Mouse (Mus musculus): ENCODE results near the gene Isl1. TPM values are rescaled to one million over a fixed set of nuclear protein-coding genes. Genes with fewer than 3 reads are reported as not detected.

Gene Isl1
- polyA plus RNA-seq, 1 experiment from 2014 or later: 5.4 TPM

DNA sequence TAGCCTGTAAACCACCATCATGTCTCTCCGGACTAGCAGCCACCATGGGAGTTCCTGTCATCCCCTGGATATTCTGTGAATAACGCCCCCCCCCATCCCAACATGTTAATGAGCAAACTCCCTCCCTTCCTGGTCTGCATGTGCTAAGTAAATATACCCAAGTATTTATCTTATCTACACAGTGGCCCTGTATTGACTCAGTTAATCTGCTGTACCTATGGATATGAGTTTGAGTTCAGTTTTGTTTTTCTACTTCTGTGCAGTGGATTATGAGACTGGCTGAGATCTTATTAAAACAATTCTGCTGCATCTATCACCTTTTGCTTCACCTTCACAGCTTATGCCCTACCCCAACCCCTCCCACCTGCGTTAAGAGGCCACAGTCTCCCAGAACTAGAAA is 7.8 kb downstream of the Isl1 start:
- Histone ChIP-seq H3K4me2 (ENCODE audit: low read length) (no peak overlapping the region), H3K27me3 (ENCODE audit: control insufficient read depth, insufficient read depth, low read length) (peaks cover 95% of the 10 kb centered on the region)
- ATAC-seq (ENCODE audit: insufficient number of reproducible peaks, insufficient read depth, low FRiP score, low read depth): no peak

DNA sequence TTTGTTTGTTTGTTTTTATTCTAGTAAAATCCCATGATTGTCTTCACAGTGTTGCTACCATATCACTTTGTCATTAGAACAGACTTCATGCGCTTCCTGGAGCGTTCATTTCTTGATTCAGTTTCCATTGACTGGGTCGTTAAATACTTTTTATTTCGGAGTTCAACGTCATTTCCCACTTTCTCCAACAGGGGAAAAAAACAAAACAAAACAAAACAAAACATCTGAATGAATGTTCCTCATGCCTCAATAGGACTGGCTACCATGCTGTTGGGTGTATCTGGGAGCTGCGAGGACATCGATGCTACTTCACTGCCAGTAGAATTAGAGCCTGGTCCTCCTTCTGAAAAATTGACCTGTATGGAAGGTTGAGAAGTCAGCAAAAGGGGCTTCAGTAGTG is 10.2 kb downstream of the Isl1 start:
- H3K9me3 ChIP-seq (ENCODE audit: control insufficient read depth, low read length): no peaks in the 10 kb centered on the region
- H3K36me3 ChIP-seq (ENCODE audit: control insufficient read depth, insufficient read depth, low read length): no peaks in the 10 kb centered on the region
- 39% methylated on average over 7 of the region's 7 CpGs for WGBS
- ATAC-seq (ENCODE audit: insufficient number of reproducible peaks, insufficient read depth, low FRiP score, low read depth): no peak
- H3K4me1 ChIP-seq (ENCODE audit: control insufficient read depth in 2 of 2, insufficient read depth in 2 of 2, low read length in 2 of 2): peaks cover 0 to 7% of the 10 kb centered on the region in 2 experiments; a peak in 3 of 4 replicates
- no peak overlapping the region for H3K4me2 ChIP-seq (ENCODE audit: low read length)
- H3K9ac ChIP-seq (ENCODE audit: low read length): no peak overlapping the region
- H3K4me3 ChIP-seq (ENCODE audit: control insufficient read depth in 1 of 2, insufficient read depth in 1 of 2, low read depth in 1 of 2, low read length in 2 of 2): no peak overlapping the region
- H3K27me3 ChIP-seq (ENCODE audit: control insufficient read depth, insufficient read depth, low read length): peaks cover 97% of the 10 kb centered on the region
- no peak overlapping the region for H3K27ac ChIP-seq (replicated peaks in 1 of 2; ENCODE audit: control insufficient read depth in 1 of 2, insufficient read depth in 1 of 2, low read depth in 2 of 2, low read length in 2 of 2)

More for the DNA sequence above, 7.8 kb downstream of the Isl1 start:
- Histone ChIP-seq H3K4me1 (ENCODE audit: control insufficient read depth in 2 of 2, insufficient read depth in 2 of 2, low read length in 2 of 2) (peaks cover 0 to 7% of the 10 kb centered on the region in 2 experiments; a peak in 3 of 4 replicates), H3K4me3 (ENCODE audit: control insufficient read depth in 1 of 2, insufficient read depth in 1 of 2, low read depth in 1 of 2, low read length in 2 of 2) (no peak overlapping the region), H3K9me3 (ENCODE audit: control insufficient read depth, low read length) (no peaks in the 10 kb centered on the region), H3K27ac (replicated peaks in 1 of 2; ENCODE audit: control insufficient read depth in 1 of 2, insufficient read depth in 1 of 2, low read depth in 2 of 2, low read length in 2 of 2) (no peak overlapping the region), H3K36me3 (ENCODE audit: control insufficient read depth, insufficient read depth, low read length) (no peaks in the 10 kb centered on the region), H3K9ac (ENCODE audit: low read length) (no peak overlapping the region)
- WGBS: 25% methylated on average over 3 of the region's 3 CpGs

DNA sequence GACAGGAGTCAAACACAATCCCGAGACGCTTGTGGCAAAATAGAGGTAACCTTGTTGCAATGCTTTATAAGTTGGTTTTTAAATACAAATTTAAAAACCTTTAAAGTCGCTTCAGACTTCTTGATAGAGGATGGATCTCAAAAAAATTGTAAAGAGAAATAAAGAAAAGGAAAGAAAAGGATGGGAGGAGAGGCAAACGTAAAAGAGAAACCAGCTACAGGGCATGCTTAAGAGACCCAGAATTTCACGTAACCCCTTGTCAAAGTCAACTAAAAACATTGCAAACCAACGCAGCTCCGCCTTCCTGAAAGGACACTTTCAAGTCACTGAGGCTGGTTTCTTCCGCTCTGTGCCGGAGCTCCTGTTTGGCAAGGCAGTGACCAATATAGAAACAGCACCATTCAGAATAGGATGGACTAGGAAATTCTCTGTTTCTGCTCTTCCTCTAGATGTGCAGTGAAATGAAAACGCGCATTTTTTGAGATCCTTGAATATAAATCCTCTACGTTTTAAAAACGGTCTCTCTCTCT is 10.8 kb downstream of the Isl1 start:
- Histone ChIP-seq H3K27me3 (ENCODE audit: control insufficient read depth, insufficient read depth, low read length) (peaks cover 97% of the 10 kb centered on the region), H3K9ac (ENCODE audit: low read length) (no peak overlapping the region), H3K36me3 (ENCODE audit: control insufficient read depth, insufficient read depth, low read length) (no peaks in the 10 kb centered on the region), H3K4me3 (ENCODE audit: control insufficient read depth in 1 of 2, insufficient read depth in 1 of 2, low read depth in 1 of 2, low read length in 2 of 2) (no peak overlapping the region), H3K27ac (replicated peaks in 1 of 2; ENCODE audit: control insufficient read depth in 1 of 2, insufficient read depth in 1 of 2, low read depth in 2 of 2, low read length in 2 of 2) (no peak overlapping the region), H3K4me2 (ENCODE audit: low read length) (no peak overlapping the region), H3K4me1 (ENCODE audit: control insufficient read depth in 2 of 2, insufficient read depth in 2 of 2, low read length in 2 of 2) (peaks cover 4 to 7% of the 10 kb centered on the region in 2 experiments), H3K9me3 (ENCODE audit: control insufficient read depth, low read length) (no peaks in the 10 kb centered on the region)
- 16% methylated on average over 13 of the region's 13 CpGs for WGBS
- ATAC-seq (ENCODE audit: insufficient number of reproducible peaks, insufficient read depth, low FRiP score, low read depth): no peak

DNA sequence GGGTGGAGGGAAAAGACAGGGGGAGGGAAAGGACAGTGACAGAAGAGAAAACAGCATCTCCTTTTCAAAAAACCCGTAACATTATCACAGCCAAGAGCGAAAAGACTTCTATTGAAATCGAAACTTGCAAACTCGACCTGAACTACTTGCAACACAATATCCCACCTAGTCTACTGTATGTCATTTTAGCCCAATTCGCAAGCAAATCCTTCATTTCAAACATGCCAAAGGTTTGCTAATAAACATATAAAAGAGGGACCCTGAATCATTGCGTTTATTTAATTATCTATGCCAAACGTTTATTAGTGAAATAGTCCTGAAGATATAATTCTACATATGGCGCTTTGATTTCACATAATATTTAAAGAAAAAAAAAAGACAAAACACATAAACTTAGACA is 11.5 kb downstream of the Isl1 start:
- 10% methylated on average over 8 of the region's 8 CpGs for WGBS

DNA sequence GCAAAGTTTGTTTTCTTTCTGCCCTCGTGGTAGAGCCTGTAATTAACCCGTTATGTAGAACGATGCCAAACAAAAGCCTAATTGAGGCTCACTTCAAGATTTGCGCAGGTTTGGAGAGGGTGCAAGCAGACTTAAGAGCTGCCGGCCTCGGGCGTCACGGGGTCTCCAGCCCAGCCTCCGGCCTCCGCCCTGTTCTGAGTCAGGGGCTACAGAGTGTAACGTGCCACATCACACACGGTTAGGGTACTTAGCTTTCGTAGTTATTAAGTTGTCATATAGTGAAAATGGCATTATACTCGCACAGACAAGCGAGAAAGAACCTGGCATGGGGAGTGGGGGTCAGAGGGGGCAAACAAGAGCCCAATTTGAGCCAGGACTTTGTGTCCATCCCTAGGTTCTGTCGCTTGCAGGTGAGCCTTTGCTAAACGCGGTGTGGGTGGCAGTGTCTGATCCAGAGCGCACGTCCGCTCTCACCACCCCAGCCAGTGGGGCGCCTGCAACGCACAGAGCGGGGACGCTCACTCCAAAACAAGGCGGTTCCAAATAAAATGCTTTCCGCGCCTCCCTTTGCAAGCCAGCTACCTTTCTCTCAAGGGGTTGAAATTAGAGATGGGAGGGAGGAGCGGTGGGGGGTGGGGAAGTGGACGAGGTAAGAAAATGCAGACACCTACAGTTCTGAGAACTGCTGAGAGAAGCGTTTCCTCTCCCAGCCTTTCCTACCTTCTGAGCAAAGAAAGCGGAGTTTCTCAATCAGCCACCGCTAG is 12.3 kb downstream of the Isl1 start:
- no peak overlapping the region for H3K9ac ChIP-seq (ENCODE audit: low read length)
- H3K36me3 ChIP-seq (ENCODE audit: control insufficient read depth, insufficient read depth, low read length): no peaks in the 10 kb centered on the region
- WGBS: 2% methylated on average over 33 of the region's 33 CpGs
- peaks cover 6 to 7% of the 10 kb centered on the region in 2 experiments for H3K4me1 ChIP-seq (ENCODE audit: control insufficient read depth in 2 of 2, insufficient read depth in 2 of 2, low read length in 2 of 2)
- no peaks in the 10 kb centered on the region for H3K9me3 ChIP-seq (ENCODE audit: control insufficient read depth, low read length)
- no peak for ATAC-seq (ENCODE audit: insufficient number of reproducible peaks, insufficient read depth, low FRiP score, low read depth)
- H3K4me3 ChIP-seq (ENCODE audit: control insufficient read depth in 1 of 2, insufficient read depth in 1 of 2, low read depth in 1 of 2, low read length in 2 of 2): peak overlapping the region; percentile 19 to 22
- peak overlapping the region; percentile 56 for H3K4me2 ChIP-seq (ENCODE audit: low read length)
- peaks cover 96% of the 10 kb centered on the region for H3K27me3 ChIP-seq (ENCODE audit: control insufficient read depth, insufficient read depth, low read length)
- H3K27ac ChIP-seq (replicated peaks in 1 of 2; ENCODE audit: control insufficient read depth in 1 of 2, insufficient read depth in 1 of 2, low read depth in 2 of 2, low read length in 2 of 2): no peak overlapping the region

More for the DNA sequence above, 11.5 kb downstream of the Isl1 start:
- Histone ChIP-seq H3K27ac (replicated peaks in 1 of 2; ENCODE audit: control insufficient read depth in 1 of 2, insufficient read depth in 1 of 2, low read depth in 2 of 2, low read length in 2 of 2) (no peak overlapping the region), H3K27me3 (ENCODE audit: control insufficient read depth, insufficient read depth, low read length) (peaks cover 97% of the 10 kb centered on the region), H3K4me2 (ENCODE audit: low read length) (peak overlapping the region; percentile 56), H3K4me3 (ENCODE audit: control insufficient read depth in 1 of 2, insufficient read depth in 1 of 2, low read depth in 1 of 2, low read length in 2 of 2) (peak overlapping the region in 1 of 2 experiments; percentile 22; a peak in 2 of 4 replicates), H3K36me3 (ENCODE audit: control insufficient read depth, insufficient read depth, low read length) (no peaks in the 10 kb centered on the region), H3K9ac (ENCODE audit: low read length) (no peak overlapping the region), H3K9me3 (ENCODE audit: control insufficient read depth, low read length) (no peaks in the 10 kb centered on the region), H3K4me1 (ENCODE audit: control insufficient read depth in 2 of 2, insufficient read depth in 2 of 2, low read length in 2 of 2) (peaks cover 6 to 7% of the 10 kb centered on the region in 2 experiments)
- ATAC-seq (ENCODE audit: insufficient number of reproducible peaks, insufficient read depth, low FRiP score, low read depth): no peak

DNA sequence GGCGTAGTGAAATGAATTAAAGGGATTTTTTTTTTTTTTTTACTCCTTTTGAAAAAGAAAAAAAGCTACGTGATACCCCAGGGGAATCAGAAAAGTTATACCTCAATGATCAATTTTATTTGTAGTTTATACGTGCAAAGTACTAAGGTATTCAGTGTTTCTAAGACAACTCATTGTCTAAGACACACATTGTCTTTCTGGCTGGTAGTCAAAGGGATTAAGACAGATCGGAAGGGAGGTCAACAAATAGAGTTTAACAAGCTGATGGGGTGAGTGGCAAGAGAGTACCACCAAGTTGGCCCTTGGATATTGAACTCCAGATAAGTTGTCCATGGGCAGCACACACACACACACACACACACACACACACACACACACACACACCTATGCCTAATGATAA is 14.1 kb downstream of the Isl1 start:
- Histone ChIP-seq H3K27ac (replicated peaks in 1 of 2; ENCODE audit: control insufficient read depth in 1 of 2, insufficient read depth in 1 of 2, low read depth in 2 of 2, low read length in 2 of 2) (no peak overlapping the region), H3K4me2 (ENCODE audit: low read length) (no peak overlapping the region), H3K27me3 (ENCODE audit: control insufficient read depth, insufficient read depth, low read length) (peaks cover 81% of the 10 kb centered on the region), H3K9me3 (ENCODE audit: control insufficient read depth, low read length) (no peaks in the 10 kb centered on the region), H3K4me1 (ENCODE audit: control insufficient read depth in 2 of 2, insufficient read depth in 2 of 2, low read length in 2 of 2) (peaks cover 6 to 7% of the 10 kb centered on the region in 2 experiments), H3K9ac (ENCODE audit: low read length) (no peak overlapping the region), H3K4me3 (ENCODE audit: control insufficient read depth in 1 of 2, insufficient read depth in 1 of 2, low read depth in 1 of 2, low read length in 2 of 2) (no peak overlapping the region), H3K36me3 (ENCODE audit: control insufficient read depth, insufficient read depth, low read length) (no peaks in the 10 kb centered on the region)
- WGBS: 32% methylated on average over 4 of the region's 4 CpGs
- no peak for ATAC-seq (ENCODE audit: insufficient number of reproducible peaks, insufficient read depth, low FRiP score, low read depth)

DNA sequence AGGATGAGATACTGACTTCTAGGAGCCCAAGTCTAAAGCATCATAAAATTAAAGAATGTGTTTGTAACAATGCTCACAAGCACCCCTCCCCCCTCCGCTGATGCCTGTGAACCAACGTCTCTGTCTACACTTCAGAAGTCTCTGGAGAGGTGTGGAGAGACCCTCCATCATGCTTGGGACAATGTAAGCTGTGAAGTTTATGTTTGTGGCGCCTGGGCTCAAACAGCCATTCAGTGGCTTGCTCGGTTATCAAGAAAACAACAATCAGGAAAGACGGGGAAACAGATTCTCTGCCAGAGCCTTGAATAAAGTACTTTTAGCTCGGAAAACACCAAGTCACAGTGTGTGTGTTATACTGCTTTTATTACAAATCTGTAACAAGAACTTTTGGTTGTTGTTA is 14.8 kb downstream of the Isl1 start:
- no peak overlapping the region for H3K9ac ChIP-seq (ENCODE audit: low read length)
- 0 out of 2 replicates have a peak overlapping the region, but pooled peaks have one; percentile 56 for H3K4me2 ChIP-seq (ENCODE audit: low read length)
- H3K9me3 ChIP-seq (ENCODE audit: control insufficient read depth, low read length): no peaks in the 10 kb centered on the region
- H3K4me1 ChIP-seq (ENCODE audit: control insufficient read depth in 2 of 2, insufficient read depth in 2 of 2, low read length in 2 of 2): peaks cover 6 to 7% of the 10 kb centered on the region in 2 experiments
- ATAC-seq (ENCODE audit: insufficient number of reproducible peaks, insufficient read depth, low FRiP score, low read depth): no peak
- peaks cover 74% of the 10 kb centered on the region for H3K27me3 ChIP-seq (ENCODE audit: control insufficient read depth, insufficient read depth, low read length)
- H3K36me3 ChIP-seq (ENCODE audit: control insufficient read depth, insufficient read depth, low read length): no peaks in the 10 kb centered on the region
- 2% methylated on average over 6 of the region's 6 CpGs for WGBS
- no peak overlapping the region for H3K27ac ChIP-seq (replicated peaks in 1 of 2; ENCODE audit: control insufficient read depth in 1 of 2, insufficient read depth in 1 of 2, low read depth in 2 of 2, low read length in 2 of 2)
- H3K4me3 ChIP-seq (ENCODE audit: control insufficient read depth in 1 of 2, insufficient read depth in 1 of 2, low read depth in 1 of 2, low read length in 2 of 2): no peak overlapping the region

Data from heart, embryonic 14.5 days (tissue).